Mouse (Mus musculus) macrophage (primary cell): ENCODE measurements around the gene Pdc. TPM values are rescaled to one million over a fixed set of nuclear protein-coding genes. Genes with fewer than 3 reads are reported as not detected.
"Not testable (repeated sequence)": the region's sequence is repeated elsewhere in the genome, so short reads cannot be mapped to it uniquely, and the experiment has no call there.

Experiments
- H3K27ac ChIP-seq: fragments of 350-480 bp; formaldehyde crosslinking; 2 replicates; pipeline ENCODE4 v1.9.0; 2021
- H3K36me3 ChIP-seq: fragments of 350-480 bp; formaldehyde crosslinking; 2 replicates; pipeline ENCODE4 v1.9.0; 2021; ENCODE audit errors: inconsistent target
- H3K4me3 ChIP-seq: fragments of 350-480 bp; formaldehyde crosslinking; 2 replicates; pipeline ENCODE4 v1.9.0; 2021; ENCODE audit errors: inconsistent target
- H3K79me2 ChIP-seq: fragments of 350-480 bp; formaldehyde crosslinking; 2 replicates; pipeline ENCODE4 v1.9.0; 2021; ENCODE audit errors: inconsistent target
- WGBS: methylation state at CpG from one replicate; pipeline ENCODE4 v1.1.7; 2026; ENCODE audit warnings: inconsistent platforms; ENCODE audit not compliant: missing documents; 5-methylcytosine and 5-hydroxymethylcytosine counted together
- polyA plus RNA-seq: library from polyadenylated mRNA; stranded (reverse); fragments of 250-400 nt; gene quantifications from 3 replicates; pipeline ENCODE4 v1.2.4, GENCODE M21; 2018; ENCODE audit warnings: inconsistent platforms
- total RNA-seq, 78 experiments: library from RNA; depleted of rRNA; stranded (reverse); fragments of 250-400 nt; gene quantifications; 1 replicate in 9 of 78; 2 replicates in 24 of 78; 3 replicates in 43 of 78; 4 replicates in 2 of 78; pipeline ENCODE4 v1.2.4; 2018; ENCODE audit warnings: inconsistent platforms in 56 of 78

The Pdc gene
- not detected for total RNA-seq (2018; cell fraction: chromatin; rRNA removed)
- total RNA-seq (2018; cell fraction: cytosol; rRNA removed): not detected
- not detected for total RNA-seq (2018; cell fraction: nucleus; rRNA removed)
- not detected in 3 replicates for polyA plus RNA-seq

DNA sequence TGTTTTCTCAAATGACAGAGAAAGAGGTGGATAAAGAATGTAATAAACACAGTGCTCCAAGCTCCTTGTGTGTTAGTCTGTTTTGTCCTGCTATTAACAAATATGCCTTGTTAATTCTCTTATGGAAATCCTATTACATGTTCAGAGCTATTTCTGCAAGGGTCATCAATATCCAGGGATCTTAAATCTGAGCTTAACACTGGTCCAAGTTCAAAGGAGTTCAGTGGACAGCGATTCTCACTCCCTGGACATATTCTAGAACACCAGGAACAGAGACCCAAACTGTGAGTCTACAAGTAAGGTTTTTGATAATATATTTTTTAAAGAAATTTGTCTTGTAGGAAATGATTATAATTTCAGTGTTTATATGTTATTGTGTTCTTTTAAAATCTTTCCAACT lies at the start of gene Pdc:
Gene Pdc, plus strand, starts transcription at position 213 of the 400 bp plus-strand sequence.
- H3K79me2 ChIP-seq: no peaks in the 10 kb centered on the region
- H3K36me3 ChIP-seq: no peaks in the 10 kb centered on the region
- WGBS: 93% methylated on average over 1 of the region's 1 CpGs
- H3K4me3 ChIP-seq: no peak within 1 kb of the TSS
- H3K27ac ChIP-seq: no peak within 1 kb of the TSS

DNA sequence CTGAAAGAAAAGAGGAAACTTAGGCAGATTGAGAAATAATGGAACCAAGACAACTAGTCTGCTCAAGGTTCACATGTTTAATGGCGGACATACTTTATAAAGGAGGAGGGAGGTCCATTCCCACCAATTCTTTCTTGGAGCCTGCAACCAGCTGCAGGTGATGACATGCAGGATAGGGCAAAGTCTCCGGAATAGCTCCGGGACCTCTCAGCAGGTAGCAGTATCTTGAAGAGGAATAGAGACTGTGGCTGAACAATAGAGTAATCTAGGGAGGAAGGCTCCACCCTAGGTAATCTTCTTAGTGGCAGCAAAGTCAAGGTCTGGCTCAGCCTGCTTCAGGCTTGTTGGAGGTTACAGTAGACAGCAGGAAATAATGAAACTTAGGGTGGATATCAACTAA lies 25.2 kb upstream of the Pdc start:
- WGBS: 64% methylated on average over 2 of the region's 3 CpGs
- H3K27ac ChIP-seq, H3K4me3 ChIP-seq, H3K36me3 ChIP-seq, H3K79me2 ChIP-seq: not testable (repeated sequence)

DNA sequence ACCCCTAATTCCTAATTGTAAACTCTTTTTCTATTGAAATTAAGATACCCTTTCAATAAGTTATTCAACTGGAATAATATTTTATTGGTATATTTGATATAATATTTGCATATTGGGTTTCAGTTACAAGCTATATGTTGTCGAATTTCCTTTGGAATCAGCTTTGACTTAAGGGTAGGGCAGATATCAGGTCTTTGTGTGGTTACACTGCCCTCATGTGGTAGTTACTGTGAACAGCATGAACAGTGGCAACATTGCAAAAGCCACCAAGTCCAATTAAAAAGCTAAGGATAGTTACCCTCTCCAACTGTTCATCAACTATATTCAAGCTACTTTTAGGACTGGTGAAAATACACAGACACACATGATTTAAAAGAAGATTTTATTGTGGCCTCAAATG lies 11.6 kb upstream of the Pdc start:
- Histone ChIP-seq H3K79me2 (no peaks in the 10 kb centered on the region), H3K36me3 (no peaks in the 10 kb centered on the region), H3K4me3 (no peak overlapping the region), H3K27ac (no peak overlapping the region)
- WGBS: 67% methylated on average over 1 of the region's 1 CpGs

DNA sequence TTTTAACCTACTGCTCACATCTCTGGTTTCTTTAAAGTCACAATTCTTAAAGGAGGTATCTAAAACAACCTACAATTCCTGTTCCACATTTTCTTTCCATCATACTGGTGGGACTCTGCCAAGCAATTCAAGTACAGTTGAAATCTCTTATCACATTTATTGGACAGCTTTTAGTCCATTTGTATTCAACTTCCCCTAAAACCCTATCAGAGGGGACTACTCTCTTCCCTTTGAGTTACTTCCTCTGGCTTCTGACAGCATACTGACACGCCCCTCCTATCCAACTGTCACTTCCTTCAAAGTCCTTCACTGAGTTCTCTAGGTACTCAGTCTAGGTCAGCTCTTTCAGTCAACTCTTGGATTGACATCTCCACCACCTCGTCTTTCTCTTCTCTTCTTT lies 15.9 kb downstream of the Pdc start:
- Histone ChIP-seq H3K27ac (no peak overlapping the region), H3K79me2 (no peaks in the 10 kb centered on the region), H3K36me3 (no peaks in the 10 kb centered on the region), H3K4me3 (no peak overlapping the region)
- 44% methylated on average over 2 of the region's 2 CpGs for WGBS

DNA sequence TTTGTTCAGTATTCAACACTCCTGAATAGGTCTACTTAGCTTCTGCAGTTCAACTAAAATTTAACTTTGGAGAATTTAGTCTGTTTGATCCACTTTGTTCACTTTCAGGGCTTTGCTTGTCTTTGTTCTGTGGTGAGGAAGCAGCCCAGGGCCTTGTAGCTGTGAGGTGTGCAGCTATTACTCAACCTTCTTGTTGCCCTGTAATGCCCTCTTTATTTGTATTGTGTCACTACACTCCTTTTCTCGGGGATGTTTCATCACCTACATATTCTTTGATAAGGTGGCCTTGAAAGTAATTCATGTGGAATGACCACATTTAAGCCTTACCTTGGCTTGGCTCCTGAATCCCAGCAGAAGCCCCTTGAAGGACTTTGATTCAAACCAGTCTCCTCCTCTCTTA lies 41.6 kb downstream of the Pdc start:
- peaks cover 31% of the 10 kb centered on the region for H3K36me3 ChIP-seq
- no peak overlapping the region for H3K27ac ChIP-seq
- no peaks in the 10 kb centered on the region for H3K79me2 ChIP-seq
- H3K4me3 ChIP-seq: no peak overlapping the region
- 100% methylated on average over 1 of the region's 1 CpGs for WGBS

DNA sequence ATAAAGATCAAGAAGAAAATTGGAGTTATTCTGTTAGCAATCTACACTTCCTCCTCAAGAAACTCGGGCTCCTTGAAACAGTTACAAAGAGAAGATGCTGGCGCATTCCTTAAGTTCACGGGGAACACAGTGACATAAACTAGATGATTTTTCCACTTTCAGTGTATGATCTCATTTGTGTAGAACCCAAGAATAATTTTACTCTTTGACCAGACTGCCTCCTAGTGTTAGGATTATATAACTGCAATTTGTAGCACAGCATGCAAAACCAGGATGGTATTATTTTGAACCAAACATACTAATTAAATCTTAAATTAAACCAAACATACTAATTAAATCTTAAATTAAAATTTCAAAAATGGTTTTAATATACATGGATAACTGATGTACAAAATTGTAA lies 53.7 kb downstream of the Pdc start:
- Histone ChIP-seq H3K4me3 (no peak overlapping the region), H3K27ac (no peak overlapping the region), H3K79me2 (no peaks in the 10 kb centered on the region), H3K36me3 (peaks cover 23% of the 10 kb centered on the region; the same call in 1 of the 2 replicates)
- WGBS: 87% methylated on average over 3 of the region's 3 CpGs

DNA sequence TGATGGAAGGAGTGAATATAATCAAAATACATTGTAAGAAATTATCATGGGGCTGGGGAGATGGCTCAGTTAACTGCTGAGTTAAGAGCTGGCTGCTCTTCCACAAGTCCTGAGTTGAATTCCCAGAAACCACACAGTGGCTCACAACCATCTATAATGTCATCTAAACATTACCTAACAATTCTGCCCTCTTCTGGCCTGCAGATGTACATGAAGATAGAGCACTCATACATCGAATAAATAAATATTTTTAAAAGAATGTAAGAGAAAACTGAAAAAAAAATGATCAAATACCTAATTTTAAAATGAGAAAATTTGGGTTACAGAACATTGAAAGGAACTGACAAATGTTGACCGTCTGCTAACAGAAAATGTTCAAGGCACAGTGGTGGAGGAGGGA lies 55.0 kb downstream of the Pdc start:
- Histone ChIP-seq H3K27ac (no peak overlapping the region), H3K79me2 (no peaks in the 10 kb centered on the region), H3K4me3 (no peak overlapping the region), H3K36me3 (peaks cover 21% of the 10 kb centered on the region)
- 72% methylated on average over 2 of the region's 2 CpGs for WGBS

Other genes starting within 250 kb of the Pdc start
- 0.57 to 1.3 TPM (median 0.70 TPM) in 3 replicates for gene Ptgs2, start 219.4 kb upstream of the Pdc start, polyA plus RNA-seq
- gene Tpr, start 73.4 kb downstream of the Pdc start, polyA plus RNA-seq: 134 to 338 TPM (median 134 TPM) in 3 replicates
- 37.2 to 54.8 TPM (median 37.4 TPM) in 3 replicates for gene Odr4, start 73.7 kb downstream of the Pdc start, polyA plus RNA-seq
- not detected in 3 replicates for gene Prg4, start 146.7 kb downstream of the Pdc start, polyA plus RNA-seq